Mouse (Mus musculus): ENCODE measurements around the gene Stac3. TPM values are rescaled to one million over a fixed set of nuclear protein-coding genes. Genes with fewer than 3 reads are reported as not detected.

The Stac3 gene
- polyA plus RNA-seq, 1 experiment from 2014 or later: 0.39 TPM

- no peak for ATAC-seq (ENCODE audit: low FRiP score, low TSS enrichment)
- peaks cover 61% of the 10 kb centered on the region for H3K36me3 ChIP-seq (ENCODE audit: control insufficient read depth, insufficient read depth, low read length)
- H3K9me3 ChIP-seq (ENCODE audit: control insufficient read depth, low read length): no peaks in the 10 kb centered on the region
- peaks cover under 1% of the 10 kb centered on the region; the same call in 1 of the 2 replicates for H3K27me3 ChIP-seq (ENCODE audit: control insufficient read depth, insufficient read depth, low read length)
- H3K9ac ChIP-seq (ENCODE audit: low read depth, low read length): no peak overlapping the region
- H3K4me3 ChIP-seq (ENCODE audit: low read length): no peak overlapping the region
- 74% methylated on average over 13 of the region's 13 CpGs for WGBS
- no peaks in the 10 kb centered on the region for H3K4me1 ChIP-seq (ENCODE audit: control insufficient read depth, insufficient read depth, low read length)
- no peak overlapping the region for H3K4me2 ChIP-seq (replicated peaks; ENCODE audit: low read depth, low read length)
- no peak overlapping the region for H3K27ac ChIP-seq (ENCODE audit: low read depth, low read length)
Observed at GRCm38 (mm10) chr10:127542084-127542483, 40.6 kb downstream of the Stac3 start.

GRCm38 (mm10) chr10:127542720-127543119, 41.2 kb downstream of the Stac3 start:
- Histone ChIP-seq H3K9ac (ENCODE audit: low read depth, low read length) (no peak overlapping the region), H3K4me3 (ENCODE audit: low read length) (no peak overlapping the region), H3K9me3 (ENCODE audit: control insufficient read depth, low read length) (no peaks in the 10 kb centered on the region), H3K4me1 (ENCODE audit: control insufficient read depth, insufficient read depth, low read length) (no peaks in the 10 kb centered on the region), H3K36me3 (ENCODE audit: control insufficient read depth, insufficient read depth, low read length) (peaks cover 66% of the 10 kb centered on the region), H3K4me2 (replicated peaks; ENCODE audit: low read depth, low read length) (no peak overlapping the region), H3K27ac (ENCODE audit: low read depth, low read length) (no peak overlapping the region), H3K27me3 (ENCODE audit: control insufficient read depth, insufficient read depth, low read length) (no peaks in the 10 kb centered on the region)
- no peak for ATAC-seq (ENCODE audit: low FRiP score, low TSS enrichment)
- WGBS: 51% methylated on average over 6 of the region's 6 CpGs

GRCm38 (mm10) chr10:127543916-127544315, 42.4 kb downstream of the Stac3 start:
- H3K4me2 ChIP-seq (replicated peaks; ENCODE audit: low read depth, low read length): no peak overlapping the region
- H3K27ac ChIP-seq (ENCODE audit: low read depth, low read length): no peak overlapping the region
- no peak overlapping the region for H3K9ac ChIP-seq (ENCODE audit: low read depth, low read length)
- H3K4me3 ChIP-seq (ENCODE audit: low read length): no peak overlapping the region
- no peak for ATAC-seq (ENCODE audit: low FRiP score, low TSS enrichment)
- H3K27me3 ChIP-seq (ENCODE audit: control insufficient read depth, insufficient read depth, low read length): no peaks in the 10 kb centered on the region
- WGBS: 78% methylated on average over 3 of the region's 3 CpGs
- peaks cover 71% of the 10 kb centered on the region for H3K36me3 ChIP-seq (ENCODE audit: control insufficient read depth, insufficient read depth, low read length)
- H3K9me3 ChIP-seq (ENCODE audit: control insufficient read depth, low read length): no peaks in the 10 kb centered on the region
- H3K4me1 ChIP-seq (ENCODE audit: control insufficient read depth, insufficient read depth, low read length): no peaks in the 10 kb centered on the region

- H3K27me3 ChIP-seq (ENCODE audit: control insufficient read depth, insufficient read depth, low read length): no peaks in the 10 kb centered on the region
- H3K9ac ChIP-seq (ENCODE audit: low read depth, low read length): no peak overlapping the region
- H3K4me1 ChIP-seq (ENCODE audit: control insufficient read depth, insufficient read depth, low read length): no peaks in the 10 kb centered on the region
- peaks cover 73% of the 10 kb centered on the region for H3K36me3 ChIP-seq (ENCODE audit: control insufficient read depth, insufficient read depth, low read length)
- H3K9me3 ChIP-seq (ENCODE audit: control insufficient read depth, low read length): no peaks in the 10 kb centered on the region
- no peak overlapping the region for H3K4me3 ChIP-seq (ENCODE audit: low read length)
- no peak for ATAC-seq (ENCODE audit: low FRiP score, low TSS enrichment)
- WGBS: 89% methylated on average over 20 of the region's 20 CpGs
- no peak overlapping the region for H3K4me2 ChIP-seq (replicated peaks; ENCODE audit: low read depth, low read length)
- no peak overlapping the region for H3K27ac ChIP-seq (ENCODE audit: low read depth, low read length)
Observed at GRCm38 (mm10) chr10:127544375-127544774, 42.9 kb downstream of the Stac3 start.

- H3K4me2 ChIP-seq (replicated peaks; ENCODE audit: low read depth, low read length): no peak overlapping the region
- WGBS: 93% methylated on average over 7 of the region's 7 CpGs
- no peak overlapping the region for H3K27ac ChIP-seq (ENCODE audit: low read depth, low read length)
- H3K9me3 ChIP-seq (ENCODE audit: control insufficient read depth, low read length): no peaks in the 10 kb centered on the region
- H3K36me3 ChIP-seq (ENCODE audit: control insufficient read depth, insufficient read depth, low read length): peaks cover 79% of the 10 kb centered on the region
- no peak overlapping the region for H3K4me3 ChIP-seq (ENCODE audit: low read length)
- no peak for ATAC-seq (ENCODE audit: low FRiP score, low TSS enrichment)
- no peaks in the 10 kb centered on the region for H3K27me3 ChIP-seq (ENCODE audit: control insufficient read depth, insufficient read depth, low read length)
- no peak overlapping the region for H3K9ac ChIP-seq (ENCODE audit: low read depth, low read length)
- no peaks in the 10 kb centered on the region for H3K4me1 ChIP-seq (ENCODE audit: control insufficient read depth, insufficient read depth, low read length)
Observed at GRCm38 (mm10) chr10:127546505-127546904, 45.0 kb downstream of the Stac3 start.

GRCm38 (mm10) chr10:127548236-127548635, 46.8 kb downstream of the Stac3 start:
- Histone ChIP-seq H3K36me3 (ENCODE audit: control insufficient read depth, insufficient read depth, low read length) (peaks cover 85% of the 10 kb centered on the region), H3K27me3 (ENCODE audit: control insufficient read depth, insufficient read depth, low read length) (no peaks in the 10 kb centered on the region), H3K9ac (ENCODE audit: low read depth, low read length) (no peak overlapping the region), H3K4me3 (ENCODE audit: low read length) (no peak overlapping the region), H3K9me3 (ENCODE audit: control insufficient read depth, low read length) (no peaks in the 10 kb centered on the region), H3K4me2 (replicated peaks; ENCODE audit: low read depth, low read length) (no peak overlapping the region), H3K4me1 (ENCODE audit: control insufficient read depth, insufficient read depth, low read length) (no peaks in the 10 kb centered on the region), H3K27ac (ENCODE audit: low read depth, low read length) (no peak overlapping the region)
- 98% methylated on average over 15 of the region's 15 CpGs for WGBS
- no peak for ATAC-seq (ENCODE audit: low FRiP score, low TSS enrichment)

GRCm38 (mm10) chr10:127549892-127550291, 48.4 kb downstream of the Stac3 start:
- H3K36me3 ChIP-seq (ENCODE audit: control insufficient read depth, insufficient read depth, low read length): peaks cover 92% of the 10 kb centered on the region
- H3K9me3 ChIP-seq (ENCODE audit: control insufficient read depth, low read length): no peaks in the 10 kb centered on the region
- WGBS: 86% methylated on average over 17 of the region's 17 CpGs
- no peak for ATAC-seq (ENCODE audit: low FRiP score, low TSS enrichment)
- no peaks in the 10 kb centered on the region for H3K27me3 ChIP-seq (ENCODE audit: control insufficient read depth, insufficient read depth, low read length)
- no peak overlapping the region for H3K4me2 ChIP-seq (replicated peaks; ENCODE audit: low read depth, low read length)
- H3K9ac ChIP-seq (ENCODE audit: low read depth, low read length): no peak overlapping the region
- no peaks in the 10 kb centered on the region for H3K4me1 ChIP-seq (ENCODE audit: control insufficient read depth, insufficient read depth, low read length)
- no peak overlapping the region for H3K27ac ChIP-seq (ENCODE audit: low read depth, low read length)
- H3K4me3 ChIP-seq (ENCODE audit: low read length): no peak overlapping the region

- Histone ChIP-seq H3K4me3 (ENCODE audit: low read length) (no peak overlapping the region), H3K9ac (ENCODE audit: low read depth, low read length) (no peak overlapping the region), H3K9me3 (ENCODE audit: control insufficient read depth, low read length) (no peaks in the 10 kb centered on the region), H3K27me3 (ENCODE audit: control insufficient read depth, insufficient read depth, low read length) (no peaks in the 10 kb centered on the region), H3K4me2 (replicated peaks; ENCODE audit: low read depth, low read length) (no peak overlapping the region), H3K27ac (ENCODE audit: low read depth, low read length) (no peak overlapping the region), H3K4me1 (ENCODE audit: control insufficient read depth, insufficient read depth, low read length) (no peaks in the 10 kb centered on the region), H3K36me3 (ENCODE audit: control insufficient read depth, insufficient read depth, low read length) (peaks cover 99% of the 10 kb centered on the region)
- no peak; the same call in 1 of the 2 replicates for ATAC-seq (ENCODE audit: low FRiP score, low TSS enrichment)
- WGBS: 70% methylated on average over 18 of the region's 18 CpGs
Observed at GRCm38 (mm10) chr10:127555703-127556102, 54.2 kb downstream of the Stac3 start.

GRCm38 (mm10) chr10:127557397-127557796, 55.9 kb downstream of the Stac3 start:
- no peak overlapping the region for H3K9ac ChIP-seq (ENCODE audit: low read depth, low read length)
- no peak overlapping the region for H3K4me2 ChIP-seq (replicated peaks; ENCODE audit: low read depth, low read length)
- no peaks in the 10 kb centered on the region for H3K9me3 ChIP-seq (ENCODE audit: control insufficient read depth, low read length)
- peaks cover 84% of the 10 kb centered on the region for H3K36me3 ChIP-seq (ENCODE audit: control insufficient read depth, insufficient read depth, low read length)
- no peak for ATAC-seq (ENCODE audit: low FRiP score, low TSS enrichment)
- no peaks in the 10 kb centered on the region for H3K4me1 ChIP-seq (ENCODE audit: control insufficient read depth, insufficient read depth, low read length)
- H3K27me3 ChIP-seq (ENCODE audit: control insufficient read depth, insufficient read depth, low read length): no peaks in the 10 kb centered on the region
- no peak overlapping the region for H3K4me3 ChIP-seq (ENCODE audit: low read length)
- no peak overlapping the region for H3K27ac ChIP-seq (ENCODE audit: low read depth, low read length)
- 92% methylated on average over 13 of the region's 13 CpGs for WGBS
